Mouse (Mus musculus) ovary, adult 18-20 months (tissue): ENCODE data around the gene Lrrc20.
"Not testable (repeated sequence)": the region's sequence is repeated elsewhere in the genome, so short reads cannot be mapped to it uniquely, and the experiment has no call there.

Experiments used
- DNase-seq: peaks from one replicate; pipeline ENCODE4 v3.0.0; 2022; ENCODE audit warnings: low spot score, mixed read lengths

Gene Lrrc20

GRCm38 (mm10) chr10:61576120-61576767, 100.6 kb downstream of the Lrrc20 start:
- DNase-seq, result no peak

GRCm38 (mm10) chr10:61587241-61587849, 111.7 kb downstream of the Lrrc20 start:
- no peak for DNase-seq

- no peak for DNase-seq
Observed at GRCm38 (mm10) chr10:61597991-61598390, 122.4 kb downstream of the Lrrc20 start.

GRCm38 (mm10) chr10:61599556-61600114, 124.0 kb downstream of the Lrrc20 start:
- no peak for DNase-seq

GRCm38 (mm10) chr10:61602283-61603033, 126.9 kb downstream of the Lrrc20 start:
- no peak for DNase-seq

- DNase-seq, result no peak
Observed at GRCm38 (mm10) chr10:61604376-61605065, 128.9 kb downstream of the Lrrc20 start.

GRCm38 (mm10) chr10:61605381-61605780, 129.8 kb downstream of the Lrrc20 start:
- DNase-seq, result not testable (repeated sequence)

GRCm38 (mm10) chr10:61605851-61606250, 130.2 kb downstream of the Lrrc20 start:
- no peak for DNase-seq

- no peak for DNase-seq
Observed at GRCm38 (mm10) chr10:61608233-61608632, 132.6 kb downstream of the Lrrc20 start.

GRCm38 (mm10) chr10:61610650-61611235, 135.1 kb downstream of the Lrrc20 start:
- DNase-seq, result no peak

- DNase-seq, result no peak
Observed at GRCm38 (mm10) chr10:61614311-61614710, 138.7 kb downstream of the Lrrc20 start.

- no peak for DNase-seq
Observed at GRCm38 (mm10) chr10:61618528-61618927, 142.9 kb downstream of the Lrrc20 start.

GRCm38 (mm10) chr10:61621681-61622080, 146.1 kb downstream of the Lrrc20 start:
- DNase-seq, result no peak

GRCm38 (mm10) chr10:61623874-61624273, 148.3 kb downstream of the Lrrc20 start:
- not testable (repeated sequence) for DNase-seq

- DNase-seq, result no peak
Observed at GRCm38 (mm10) chr10:61624771-61625170, 149.2 kb downstream of the Lrrc20 start.

- DNase-seq, result no peak
Observed at GRCm38 (mm10) chr10:61625381-61626257, 150.0 kb downstream of the Lrrc20 start.

- DNase-seq, result no peak
Observed at GRCm38 (mm10) chr10:61626551-61626950, 150.9 kb downstream of the Lrrc20 start.

GRCm38 (mm10) chr10:61627195-61627937, 151.8 kb downstream of the Lrrc20 start:
- DNase-seq, result no peak

- DNase-seq, result peak; percentile 11
Observed at GRCm38 (mm10) chr10:61627938-61628250, 152.3 kb downstream of the Lrrc20 start.
